Mouse (Mus musculus): ENCODE measurements around the gene Fndc3a. TPM values are rescaled to one million over a fixed set of nuclear protein-coding genes. Genes with fewer than 3 reads are reported as not detected.

The Fndc3a gene
- polyA plus RNA-seq, 1 experiment from 2014 or later = 16.0 TPM

- no peak for ATAC-seq (ENCODE audit: insufficient number of reproducible peaks, insufficient read depth, low FRiP score, low read depth)
Measured at GRCm38 (mm10) chr14:72532028-72532917, 177.5 kb downstream of the Fndc3a start.

DNA sequence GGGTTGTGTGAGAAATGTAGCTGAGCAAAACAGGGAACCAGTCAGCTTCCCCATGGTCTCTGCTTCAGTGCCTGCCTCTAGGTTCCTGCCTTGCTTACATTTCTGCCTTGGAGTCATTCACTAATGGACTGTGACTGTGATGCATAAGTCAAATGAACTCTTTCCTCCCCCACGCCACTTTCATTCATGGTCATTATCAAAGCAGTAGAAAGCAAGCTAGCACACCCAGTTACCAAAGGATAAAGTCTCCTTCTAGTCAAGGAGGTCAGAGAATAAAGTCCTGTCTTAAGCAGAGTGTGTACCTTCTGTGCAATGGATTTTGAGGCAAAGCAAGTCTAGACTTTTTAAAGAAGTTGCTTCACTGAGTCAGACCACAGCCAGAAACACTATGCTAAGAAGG, 182.7 kb downstream of the Fndc3a start:
- no peak overlapping the region for H3K9ac ChIP-seq (ENCODE audit: low read length)
- WGBS = 74% methylated on average over 1 of the region's 1 CpGs
- no peak for ATAC-seq (ENCODE audit: insufficient number of reproducible peaks, insufficient read depth, low FRiP score, low read depth)
- no peaks in the 10 kb centered on the region for H3K9me3 ChIP-seq (ENCODE audit: control insufficient read depth, low read length)
- peaks cover 33% of the 10 kb centered on the region for H3K27me3 ChIP-seq (ENCODE audit: control insufficient read depth, insufficient read depth, low read length)
- no peak overlapping the region for H3K27ac ChIP-seq (replicated peaks in 1 of 2; ENCODE audit: control insufficient read depth in 1 of 2, insufficient read depth in 1 of 2, low read depth in 2 of 2, low read length in 2 of 2)
- H3K4me2 ChIP-seq (ENCODE audit: low read length) = no peak overlapping the region
- peaks cover 1 to 2% of the 10 kb centered on the region in 2 experiments; a peak in 1 of 4 replicates for H3K4me1 ChIP-seq (ENCODE audit: control insufficient read depth in 2 of 2, insufficient read depth in 2 of 2, low read length in 2 of 2)
- no peaks in the 10 kb centered on the region for H3K36me3 ChIP-seq (ENCODE audit: control insufficient read depth, insufficient read depth, low read length)
- no peak overlapping the region for H3K4me3 ChIP-seq (ENCODE audit: control insufficient read depth in 1 of 2, insufficient read depth in 1 of 2, low read depth in 1 of 2, low read length in 2 of 2)

More at GRCm38 (mm10) chr14:72532028-72532917, 177.5 kb downstream of the Fndc3a start:
- no peaks in the 10 kb centered on the region for H3K36me3 ChIP-seq (ENCODE audit: control insufficient read depth, insufficient read depth, low read length)
- peak overlapping the region; percentile 71 for H3K4me2 ChIP-seq (ENCODE audit: low read length)
- peaks cover 4 to 7% of the 10 kb centered on the region in 2 experiments; a peak in 2 of 4 replicates for H3K4me1 ChIP-seq (ENCODE audit: control insufficient read depth in 2 of 2, insufficient read depth in 2 of 2, low read length in 2 of 2)
- H3K9ac ChIP-seq (ENCODE audit: low read length) = peak overlapping the region; percentile 47
- WGBS = 1% methylated on average over 54 of the region's 54 CpGs
- no peak overlapping the region for H3K27ac ChIP-seq (replicated peaks in 1 of 2; ENCODE audit: control insufficient read depth in 1 of 2, insufficient read depth in 1 of 2, low read depth in 2 of 2, low read length in 2 of 2)
- peaks cover 45% of the 10 kb centered on the region for H3K27me3 ChIP-seq (ENCODE audit: control insufficient read depth, insufficient read depth, low read length)
- peak overlapping the region; percentile 38 to 40 for H3K4me3 ChIP-seq (ENCODE audit: control insufficient read depth in 1 of 2, insufficient read depth in 1 of 2, low read depth in 1 of 2, low read length in 2 of 2)
- no peaks in the 10 kb centered on the region for H3K9me3 ChIP-seq (ENCODE audit: control insufficient read depth, low read length)

- Histone ChIP-seq H3K9ac (ENCODE audit: low read length) (no peak overlapping the region), H3K4me2 (ENCODE audit: low read length) (no peak overlapping the region), H3K36me3 (ENCODE audit: control insufficient read depth, insufficient read depth, low read length) (no peaks in the 10 kb centered on the region), H3K27ac (replicated peaks in 1 of 2; ENCODE audit: control insufficient read depth in 1 of 2, insufficient read depth in 1 of 2, low read depth in 2 of 2, low read length in 2 of 2) (no peak overlapping the region), H3K9me3 (ENCODE audit: control insufficient read depth, low read length) (no peaks in the 10 kb centered on the region), H3K4me1 (ENCODE audit: control insufficient read depth in 2 of 2, insufficient read depth in 2 of 2, low read length in 2 of 2) (no peaks in the 10 kb centered on the region), H3K4me3 (ENCODE audit: control insufficient read depth in 1 of 2, insufficient read depth in 1 of 2, low read depth in 1 of 2, low read length in 2 of 2) (no peak overlapping the region), H3K27me3 (ENCODE audit: control insufficient read depth, insufficient read depth, low read length) (no peaks in the 10 kb centered on the region)
- no peak for ATAC-seq (ENCODE audit: insufficient number of reproducible peaks, insufficient read depth, low FRiP score, low read depth)
- 28% methylated on average over 2 of the region's 2 CpGs for WGBS
Measured at GRCm38 (mm10) chr14:72519561-72519960, 190.2 kb downstream of the Fndc3a start.

DNA sequence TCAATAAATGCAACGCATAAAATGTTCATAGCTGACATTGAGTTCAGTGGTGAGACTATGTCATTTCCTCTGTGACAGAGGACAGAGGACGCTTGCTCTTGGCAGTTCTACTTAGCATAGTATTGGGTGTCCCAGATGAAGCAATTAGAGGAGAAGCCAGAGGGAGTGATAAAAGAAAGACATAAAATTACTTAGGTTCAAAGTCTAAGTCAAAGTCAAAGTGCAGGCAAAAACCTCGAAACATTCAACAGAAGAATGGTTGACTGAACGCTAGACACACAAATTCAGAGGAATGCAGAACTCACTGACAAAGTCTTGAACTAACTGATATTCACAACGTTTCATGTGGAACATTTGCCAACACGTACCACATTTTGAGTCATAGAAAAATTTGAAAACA, 191.0 kb downstream of the Fndc3a start:
- H3K9me3 ChIP-seq (ENCODE audit: control insufficient read depth, low read length) = no peaks in the 10 kb centered on the region
- ATAC-seq (ENCODE audit: insufficient number of reproducible peaks, insufficient read depth, low FRiP score, low read depth) = no peak

GRCm38 (mm10) chr14:72516376-72516775, 193.4 kb downstream of the Fndc3a start:
- 16% methylated on average over 5 of the region's 5 CpGs for WGBS
- Histone ChIP-seq H3K4me2 (ENCODE audit: low read length) (peak overlapping the region; percentile 37), H3K27ac (replicated peaks in 1 of 2; ENCODE audit: control insufficient read depth in 1 of 2, insufficient read depth in 1 of 2, low read depth in 2 of 2, low read length in 2 of 2) (no peak overlapping the region), H3K4me1 (ENCODE audit: control insufficient read depth in 2 of 2, insufficient read depth in 2 of 2, low read length in 2 of 2) (no peaks in the 10 kb centered on the region), H3K4me3 (ENCODE audit: control insufficient read depth in 1 of 2, insufficient read depth in 1 of 2, low read depth in 1 of 2, low read length in 2 of 2) (no peak overlapping the region), H3K27me3 (ENCODE audit: control insufficient read depth, insufficient read depth, low read length) (no peaks in the 10 kb centered on the region), H3K9me3 (ENCODE audit: control insufficient read depth, low read length) (no peaks in the 10 kb centered on the region), H3K36me3 (ENCODE audit: control insufficient read depth, insufficient read depth, low read length) (no peaks in the 10 kb centered on the region), H3K9ac (ENCODE audit: low read length) (no peak overlapping the region)
- no peak for ATAC-seq (ENCODE audit: insufficient number of reproducible peaks, insufficient read depth, low FRiP score, low read depth)

More for the DNA sequence above, 191.0 kb downstream of the Fndc3a start:
- WGBS = 78% methylated on average over 6 of the region's 6 CpGs
- Histone ChIP-seq H3K27me3 (ENCODE audit: control insufficient read depth, insufficient read depth, low read length) (no peaks in the 10 kb centered on the region), H3K4me1 (ENCODE audit: control insufficient read depth in 2 of 2, insufficient read depth in 2 of 2, low read length in 2 of 2) (no peaks in the 10 kb centered on the region), H3K36me3 (ENCODE audit: control insufficient read depth, insufficient read depth, low read length) (no peaks in the 10 kb centered on the region), H3K27ac (replicated peaks in 1 of 2; ENCODE audit: control insufficient read depth in 1 of 2, insufficient read depth in 1 of 2, low read depth in 2 of 2, low read length in 2 of 2) (no peak overlapping the region), H3K4me3 (ENCODE audit: control insufficient read depth in 1 of 2, insufficient read depth in 1 of 2, low read depth in 1 of 2, low read length in 2 of 2) (no peak overlapping the region), H3K4me2 (ENCODE audit: low read length) (no peak overlapping the region), H3K9ac (ENCODE audit: low read length) (no peak overlapping the region)

DNA sequence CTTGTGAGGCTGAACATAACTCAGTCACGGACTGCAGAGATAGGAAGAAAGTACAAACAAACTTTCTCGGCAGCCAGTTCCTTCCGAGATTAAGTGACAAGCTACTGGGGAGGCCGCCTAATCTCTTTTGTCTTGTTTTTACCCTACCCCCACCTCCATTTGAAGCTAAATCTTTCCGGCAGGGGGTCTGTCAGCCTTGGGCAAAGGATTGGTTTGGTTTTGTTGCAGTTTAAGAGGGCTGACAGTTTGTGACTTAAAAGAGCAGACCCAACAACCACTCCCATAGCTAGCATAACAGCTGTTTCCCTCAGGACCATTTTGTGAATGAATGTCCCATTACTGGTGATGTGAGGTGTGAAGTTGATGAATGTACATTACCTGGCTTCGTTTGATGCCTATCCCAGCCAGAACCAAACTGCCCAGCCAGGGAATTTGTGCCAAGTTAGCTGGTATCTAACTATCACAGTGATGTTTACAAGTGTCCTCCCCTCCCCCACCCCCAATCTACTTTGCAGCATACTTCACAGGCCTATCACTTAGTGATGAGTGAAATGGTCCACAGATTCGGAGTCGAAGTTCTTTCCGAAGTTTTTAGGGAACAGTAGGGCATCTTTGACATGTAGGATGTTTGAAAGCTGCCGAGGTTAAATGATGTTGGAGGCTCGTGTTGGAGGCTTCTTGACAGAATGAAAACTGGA, 202.9 kb downstream of the Fndc3a start:
- Histone ChIP-seq H3K9ac (ENCODE audit: low read length) (peak overlapping the region; percentile 62), H3K27ac (replicated peaks in 1 of 2; ENCODE audit: control insufficient read depth in 1 of 2, insufficient read depth in 1 of 2, low read depth in 2 of 2, low read length in 2 of 2) (no peak overlapping the region), H3K4me1 (ENCODE audit: control insufficient read depth in 2 of 2, insufficient read depth in 2 of 2, low read length in 2 of 2) (peaks cover 4 to 6% of the 10 kb centered on the region in 2 experiments; a peak in 2 of 4 replicates), H3K9me3 (ENCODE audit: control insufficient read depth, low read length) (no peaks in the 10 kb centered on the region), H3K27me3 (ENCODE audit: control insufficient read depth, insufficient read depth, low read length) (no peaks in the 10 kb centered on the region), H3K36me3 (ENCODE audit: control insufficient read depth, insufficient read depth, low read length) (no peaks in the 10 kb centered on the region), H3K4me3 (ENCODE audit: control insufficient read depth in 1 of 2, insufficient read depth in 1 of 2, low read depth in 1 of 2, low read length in 2 of 2) (peak overlapping the region; percentile 37 to 39), H3K4me2 (ENCODE audit: low read length) (peak overlapping the region; percentile 79)
- no peak for ATAC-seq (ENCODE audit: insufficient number of reproducible peaks, insufficient read depth, low FRiP score, low read depth)
- 9% methylated on average over 11 of the region's 11 CpGs for WGBS

- Histone ChIP-seq H3K4me3 (ENCODE audit: control insufficient read depth in 1 of 2, insufficient read depth in 1 of 2, low read depth in 1 of 2, low read length in 2 of 2) (peak overlapping the region; percentile 37 to 39), H3K9ac (ENCODE audit: low read length) (peak overlapping the region; percentile 62), H3K4me2 (ENCODE audit: low read length) (peak overlapping the region; percentile 79), H3K36me3 (ENCODE audit: control insufficient read depth, insufficient read depth, low read length) (no peaks in the 10 kb centered on the region), H3K9me3 (ENCODE audit: control insufficient read depth, low read length) (no peaks in the 10 kb centered on the region), H3K4me1 (ENCODE audit: control insufficient read depth in 2 of 2, insufficient read depth in 2 of 2, low read length in 2 of 2) (peaks cover 4 to 6% of the 10 kb centered on the region in 2 experiments; a peak in 2 of 4 replicates), H3K27me3 (ENCODE audit: control insufficient read depth, insufficient read depth, low read length) (no peaks in the 10 kb centered on the region), H3K27ac (replicated peaks in 1 of 2; ENCODE audit: control insufficient read depth in 1 of 2, insufficient read depth in 1 of 2, low read depth in 2 of 2, low read length in 2 of 2) (no peak overlapping the region)
- ATAC-seq (ENCODE audit: insufficient number of reproducible peaks, insufficient read depth, low FRiP score, low read depth) = peak; percentile 47
- 9% methylated on average over 12 of the region's 12 CpGs for WGBS
Measured at GRCm38 (mm10) chr14:72506018-72506722, 203.6 kb downstream of the Fndc3a start.
